Mouse (Mus musculus): Measurements from ENCODE around the gene Gm10696.
"Not testable (repeated sequence)": the region's sequence is repeated elsewhere in the genome, so short reads cannot be mapped to it uniquely, and the experiment has no call there.

The Gm10696 gene

DNA sequence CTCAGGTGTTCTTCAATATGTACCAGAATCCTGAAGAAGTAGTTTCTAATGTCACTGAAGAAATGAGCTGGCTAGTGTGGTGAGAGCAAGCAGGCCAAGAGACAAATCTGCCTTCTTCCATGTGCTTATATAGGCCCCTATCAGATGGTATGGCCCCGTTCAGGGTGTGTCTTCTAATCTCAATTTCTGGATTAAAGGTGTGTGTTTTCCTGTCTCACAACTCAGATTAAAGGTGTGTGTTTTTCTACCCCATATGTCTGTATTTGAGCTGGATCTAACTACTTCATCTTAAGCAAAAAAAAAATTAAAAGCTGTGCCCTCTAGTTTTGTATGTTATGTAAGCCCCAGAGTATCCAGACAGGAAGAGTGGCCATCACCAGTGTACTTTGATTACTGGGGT, at the start of gene Gm10696:
TSS of gene Gm10696 (minus strand) at position 101 of the 400 bp plus-strand sequence.
- not testable (repeated sequence) for DNase-seq (ENCODE audit: inconsistent age in 2 of 2, low spot score in 1 of 2)

DNA sequence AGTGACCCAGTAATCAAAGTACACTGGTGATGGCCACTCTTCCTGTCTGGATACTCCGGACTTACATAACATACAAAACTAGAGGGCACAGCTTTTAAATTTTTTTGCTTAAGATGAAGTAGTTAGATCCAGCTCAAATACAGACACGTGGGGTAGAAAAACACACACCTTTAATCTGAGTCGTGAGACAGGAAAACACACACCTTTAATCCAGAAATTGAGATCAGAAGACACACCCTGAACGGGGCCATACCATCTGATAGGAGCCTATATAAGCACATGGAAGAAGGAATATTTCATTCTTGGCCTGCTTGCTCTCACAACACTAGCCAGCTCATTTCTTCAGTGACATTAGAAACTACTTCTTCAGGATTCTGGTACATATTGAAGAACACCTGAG, 18.4 kb upstream of the Gm10696 start, which contains the start of gene Gm5286:
TSS of gene Gm5286 (plus strand) at position 301 of the 400 bp plus-strand sequence.
- DNase-seq (ENCODE audit: inconsistent age in 2 of 2, low spot score in 1 of 2), result not testable (repeated sequence)

DNA sequence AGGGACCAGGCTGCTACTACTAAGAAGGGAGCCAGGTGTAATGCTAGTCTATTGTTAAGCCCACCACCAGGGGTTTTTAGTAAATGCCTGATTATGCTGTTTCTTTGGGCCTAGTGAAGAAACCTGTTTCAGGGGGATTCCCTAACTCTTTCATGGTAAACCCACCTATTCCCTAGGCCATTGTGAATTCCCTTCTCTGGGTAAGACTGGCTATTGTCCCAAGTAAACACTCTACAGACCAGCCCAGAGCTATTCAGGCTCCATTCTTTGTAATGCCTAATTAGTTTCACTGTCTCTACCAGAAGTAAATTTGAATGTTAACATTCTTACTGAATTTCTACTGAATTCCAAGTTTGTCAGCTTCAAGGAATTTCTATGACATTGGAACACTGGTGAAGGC, 10.6 kb downstream of the Gm10696 start:
- DNase-seq (ENCODE audit: inconsistent age in 2 of 2, low spot score in 1 of 2), result not testable (repeated sequence)
